Mouse (Mus musculus): ENCODE data around the gene Npdc1. TPM values are rescaled to one million over a fixed set of nuclear protein-coding genes. Genes with fewer than 3 reads are reported as not detected.
A peak's percentile ranks its signal among the peaks of the same experiment; 100 is the strongest.

The Npdc1 gene
- total and polyA plus RNA-seq, 3 experiments, result 0.49 to 5.5 TPM; not detected in 1

DNA sequence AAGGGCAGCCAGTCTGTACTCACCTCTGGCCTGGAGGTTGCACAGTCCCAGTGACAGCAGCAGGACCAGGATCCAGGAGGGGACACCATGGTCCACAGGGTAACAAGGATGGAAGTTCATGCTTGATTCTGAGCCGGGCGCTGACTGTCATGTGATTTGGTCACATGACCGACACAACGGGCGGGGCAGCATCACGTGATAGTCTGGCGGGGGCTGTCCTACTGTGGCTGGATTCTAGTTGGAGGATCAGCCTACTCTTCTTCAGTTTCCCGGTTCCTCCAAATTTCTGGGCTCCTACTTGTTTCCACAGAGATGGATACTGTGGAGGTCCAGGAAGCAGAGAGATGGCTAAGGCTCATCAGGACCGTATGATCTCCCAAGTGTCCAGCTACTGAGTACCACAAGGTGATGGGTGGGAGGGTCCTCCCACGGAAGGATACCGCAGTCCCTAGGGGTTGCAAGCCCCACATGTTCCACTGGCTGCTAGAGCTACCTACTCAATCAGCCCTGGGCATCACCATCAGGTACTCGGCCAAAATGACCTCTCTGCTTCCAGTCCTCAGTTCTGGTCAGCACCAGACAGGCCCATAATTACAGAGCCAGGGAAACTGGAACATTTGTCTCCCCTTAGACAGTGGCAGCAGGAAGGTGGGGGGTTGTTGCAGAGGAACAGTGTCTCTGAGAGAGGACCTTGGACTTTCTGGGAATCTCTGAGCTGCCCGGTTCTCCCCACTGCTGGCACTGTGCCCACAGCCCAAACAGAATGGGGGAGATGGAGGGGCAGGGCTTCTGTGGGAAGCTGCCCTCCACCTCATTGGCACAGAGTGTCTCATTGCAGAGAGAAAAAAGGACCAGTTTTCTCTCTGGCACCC, 42.7 kb upstream of the Npdc1 start, which contains the start of gene Dpp7:
TSS of gene Dpp7 (minus strand) at position 152 of the 872 bp plus-strand sequence.
- H3K27ac ChIP-seq (ENCODE audit: insufficient read depth, low read depth), result no peak within 1 kb of the TSS

DNA sequence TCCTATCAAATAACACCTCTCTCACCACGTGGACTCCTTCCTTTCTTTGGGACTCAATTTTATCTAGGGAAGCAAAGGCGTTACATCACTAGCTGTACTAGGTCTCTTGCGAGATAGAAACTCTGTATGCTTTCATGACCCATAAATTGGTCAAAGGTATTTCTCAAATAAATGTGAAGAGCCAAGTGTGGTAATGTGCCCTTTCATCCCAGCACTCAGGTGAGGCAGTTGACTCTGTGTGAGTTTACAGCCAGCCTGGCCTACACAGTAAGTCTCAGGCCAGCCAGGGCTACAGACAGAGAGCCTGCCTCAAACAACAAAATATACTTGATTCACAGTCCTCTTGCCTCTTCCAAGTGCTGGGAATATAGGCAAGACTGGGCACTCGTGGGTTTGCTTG, 39.3 kb upstream of the Npdc1 start:
- H3K27ac ChIP-seq (ENCODE audit: insufficient read depth, low read depth), result no peak overlapping the region
- dilution Hi-C loops (cut with MboI; ENCODE audit: extremely low pct_ligation_motif_present, extremely low pct_unique_long_range_greater_than_20kb, low sequenced_read_pairs) (no loop called here), in situ Hi-C loops (cut with MboI; ENCODE audit: low pct_ligation_motif_present, low pct_unique_long_range_greater_than_20kb, low sequenced_read_pairs) (no loop called here)
- H3K79me2 ChIP-seq (replicated peaks; ENCODE audit: control insufficient read depth, extremely low read depth, insufficient read depth, poor library complexity, severe bottlenecking), result no peaks in the 10 kb centered on the region
- no peak for TF ChIP-seq HCFC1 (IDR thresholded peaks at IDR 0.05; ENCODE audit: low read depth, low read length)
- H3K27me3 ChIP-seq (replicated peaks), result no peaks in the 10 kb centered on the region
- H3K9ac ChIP-seq (ENCODE audit: insufficient read depth, low read depth), result no peak overlapping the region
- DNase-seq (ENCODE audit: extremely low read depth), result no peak
- H3K9me3 ChIP-seq (replicated peaks; ENCODE audit: low read length), result no peaks in the 10 kb centered on the region
- H3K36me3 ChIP-seq (replicated peaks in 1 of 2; ENCODE audit: control insufficient read depth in 1 of 2, insufficient read depth in 1 of 2, low read length in 1 of 2), result peaks cover 20 to 59% of the 10 kb centered on the region in 2 experiments
- no peak overlapping the region for H3K4me2 ChIP-seq (ENCODE audit: insufficient read depth, low read depth, poor library complexity, severe bottlenecking)
- no peak overlapping the region for H3K4me3 ChIP-seq (replicated peaks in 1 of 3; ENCODE audit: low read depth in 2 of 3, low read length in 2 of 3, poor library complexity in 1 of 3)
- peaks cover 11 to 27% of the 10 kb centered on the region in 2 experiments for H3K4me1 ChIP-seq (ENCODE audit: control insufficient read depth in 1 of 2, insufficient read depth in 2 of 2)

More for the DNA sequence above, 42.7 kb upstream of the Npdc1 start, which contains the start of gene Dpp7:
- no peak for TF ChIP-seq GABPA (IDR thresholded peaks at IDR 0.05; ENCODE audit: insufficient replicate concordance, low read depth, low read length)
- no peak for TF ChIP-seq SMC3 (IDR thresholded peaks at IDR 0.05; ENCODE audit: low read depth, low read length)
- peak; percentile 98 for TF ChIP-seq USF1 (IDR thresholded peaks at IDR 0.05; ENCODE audit: low read depth, low read length)
- TF ChIP-seq TCF12 (IDR thresholded peaks at IDR 0.05; ENCODE audit: low read depth, low read length), result 0 out of 2 replicates have a peak, but pooled peaks have one; percentile 3
- no peak for TF ChIP-seq POLR2AphosphoS2 (IDR thresholded peaks at IDR 0.05; ENCODE audit: low read depth, low read length)
- 0 out of 2 replicates have a peak, but pooled peaks have one; percentile 37 for TF ChIP-seq KAT2A (IDR thresholded peaks at IDR 0.05; ENCODE audit: insufficient replicate concordance, low read length)
- TF ChIP-seq EP300 (IDR thresholded peaks at IDR 0.05; ENCODE audit: low read length), result peak; percentile 39; the same call in 1 of the 2 replicates
- 0 out of 2 replicates have a peak, but pooled peaks have one; percentile 10 for TF ChIP-seq MEF2A (IDR thresholded peaks at IDR 0.05; ENCODE audit: borderline replicate concordance, low read depth, low read length)
- TF ChIP-seq RCOR1 (conservative IDR thresholded peaks at IDR 0.05; ENCODE audit: low read depth, low read length), result no peak
- no peak for TF ChIP-seq ZMIZ1 (IDR thresholded peaks at IDR 0.05; ENCODE audit: low read depth, low read length)
- TF ChIP-seq IRF4 (IDR thresholded peaks at IDR 0.05; ENCODE audit: low read depth, low read length), result peak; percentile 13; the same call in 1 of the 2 replicates
- TF ChIP-seq RAD21 (IDR thresholded peaks at IDR 0.05; ENCODE audit: low read depth, low read length), result no peak
- TF ChIP-seq MAFK (IDR thresholded peaks at IDR 0.05; ENCODE audit: insufficient replicate concordance, low read length), result no peak
- no peak for TF ChIP-seq CHD1 (IDR thresholded peaks at IDR 0.05; ENCODE audit: low read depth, low read length)
- no peak for TF ChIP-seq ETS1 (conservative IDR thresholded peaks at IDR 0.05; ENCODE audit: low read depth, low read length)
- 0 out of 2 replicates have a peak, but pooled peaks have one; percentile 13 for TF ChIP-seq TBP (conservative IDR thresholded peaks at IDR 0.05; ENCODE audit: low read depth, low read length)
- peak; percentile 4; the same call in 1 of the 2 replicates for TF ChIP-seq ZKSCAN1 (IDR thresholded peaks at IDR 0.05; ENCODE audit: borderline replicate concordance, low read depth, low read length)
- peak; percentile 95 for TF ChIP-seq BHLHE40 (IDR thresholded peaks at IDR 0.05; ENCODE audit: low read depth, low read length)
- no peak; the same call in 1 of the 2 replicates for TF ChIP-seq ELF1 (IDR thresholded peaks at IDR 0.05; ENCODE audit: low read depth, low read length)
- TF ChIP-seq HCFC1 (IDR thresholded peaks at IDR 0.05; ENCODE audit: low read depth, low read length), result peak; percentile 75
- peak; percentile 96 for TF ChIP-seq MAX (IDR thresholded peaks at IDR 0.05; ENCODE audit: low read length)
- no peak for TF ChIP-seq JUND (conservative IDR thresholded peaks at IDR 0.05; ENCODE audit: low read depth, low read length)
- peak; percentile 100 for TF ChIP-seq USF2 (conservative IDR thresholded peaks at IDR 0.05; ENCODE audit: low read depth, low read length)
- 0 out of 2 replicates have a peak, but pooled peaks have one; percentile 17 for TF ChIP-seq CHD2 (IDR thresholded peaks at IDR 0.05; ENCODE audit: low read length)
- TF ChIP-seq MXI1 (IDR thresholded peaks at IDR 0.05; ENCODE audit: low read depth, low read length), result peak; percentile 91
- TF ChIP-seq SIN3A (IDR thresholded peaks at IDR 0.05; ENCODE audit: low read length), result peak; percentile 99
- no peak for TF ChIP-seq PAX5 (IDR thresholded peaks at IDR 0.05; ENCODE audit: low read length)
- TF ChIP-seq MAZ (IDR thresholded peaks at IDR 0.05; ENCODE audit: low read depth, low read length), result peak; percentile 91
- no peak; the same call in 1 of the 2 replicates for TF ChIP-seq POLR2A (IDR thresholded peaks at IDR 0.05; ENCODE audit: low read depth, low read length)
- Histone ChIP-seq H3K4me3 (replicated peaks in 1 of 3; ENCODE audit: low read depth in 2 of 3, low read length in 2 of 3, poor library complexity in 1 of 3) (peak within 1 kb of the TSS; percentile 67 to 91 (median 81)), H3K27me3 (replicated peaks) (no peaks in the 10 kb centered on the region), H3K36me3 (replicated peaks in 1 of 2; ENCODE audit: control insufficient read depth in 1 of 2, insufficient read depth in 1 of 2, low read length in 1 of 2) (peaks cover 32 to 62% of the 10 kb centered on the region in 2 experiments), H3K4me1 (ENCODE audit: control insufficient read depth in 1 of 2, insufficient read depth in 2 of 2) (peaks cover 9 to 30% of the 10 kb centered on the region in 2 experiments), H3K9me3 (replicated peaks; ENCODE audit: low read length) (no peaks in the 10 kb centered on the region), H3K4me2 (ENCODE audit: insufficient read depth, low read depth, poor library complexity, severe bottlenecking) (peak within 1 kb of the TSS; percentile 84), H3K9ac (ENCODE audit: insufficient read depth, low read depth) (peak within 1 kb of the TSS; percentile 46), H3K79me2 (replicated peaks; ENCODE audit: control insufficient read depth, extremely low read depth, insufficient read depth, poor library complexity, severe bottlenecking) (no peaks in the 10 kb centered on the region)
- DNase-seq (ENCODE audit: extremely low read depth), result peak; percentile 90
- in situ Hi-C loops (cut with MboI; ENCODE audit: low pct_ligation_motif_present, low pct_unique_long_range_greater_than_20kb, low sequenced_read_pairs) (no loop called here), dilution Hi-C loops (cut with MboI; ENCODE audit: extremely low pct_ligation_motif_present, extremely low pct_unique_long_range_greater_than_20kb, low sequenced_read_pairs) (no loop called here)
